Mouse (Mus musculus): ENCODE measurements around the gene Ube2d3.

DNA sequence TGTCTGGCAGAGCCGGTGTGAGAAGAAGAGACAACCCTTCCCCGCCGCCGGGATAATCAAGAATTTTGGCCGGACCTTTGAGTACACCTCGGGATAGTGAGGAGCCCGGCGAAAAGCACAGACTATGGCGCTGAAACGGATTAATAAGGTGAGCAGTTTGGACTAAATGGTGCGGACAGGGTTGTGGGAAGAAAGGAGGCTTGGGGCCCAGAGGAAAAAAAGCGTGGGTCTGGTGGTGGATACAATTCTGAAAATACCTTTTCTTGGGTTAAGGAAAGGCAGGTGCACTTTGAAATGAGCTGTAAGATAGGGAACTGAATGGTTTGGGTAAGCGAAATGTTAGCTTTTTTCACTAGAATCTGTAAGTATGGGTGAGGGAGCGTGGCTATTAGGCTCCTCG, 1.7 kb downstream of the Ube2d3 start:
- TF ChIP-seq CTCF (IDR thresholded peaks at IDR 0.05), result no peak
- TF ChIP-seq POLR2A (IDR thresholded peaks at IDR 0.05; ENCODE audit: insufficient read depth, low read depth, low read length), result no peak

Measured in heart, adult 2 months (tissue).